Mouse (Mus musculus): ENCODE data around the gene Mrtfb. TPM values are rescaled to one million over a fixed set of nuclear protein-coding genes. Genes with fewer than 3 reads are reported as not detected.

The Mrtfb gene
- polyA plus RNA-seq, 1 experiment from 2014 or later, result 13.1 TPM

DNA sequence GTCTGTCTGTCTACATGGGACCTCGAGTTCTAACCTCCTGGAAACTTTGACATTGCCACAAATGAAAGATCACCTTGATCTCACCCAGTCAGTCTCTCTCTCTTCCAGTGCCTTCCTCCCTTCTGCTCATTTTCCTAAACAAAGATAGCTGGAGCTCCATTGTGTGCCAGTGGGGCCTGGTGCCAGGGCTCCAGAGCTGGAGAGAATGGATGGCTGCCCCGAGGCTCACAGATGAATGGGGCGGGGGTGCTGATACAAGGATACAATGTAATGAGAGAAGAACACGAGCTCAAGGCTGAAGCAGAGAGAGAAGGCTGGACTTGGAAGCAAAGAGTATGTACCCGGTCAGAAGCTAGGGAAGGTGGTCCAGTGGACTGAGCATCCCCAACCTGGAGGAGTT, 189.2 kb downstream of the Mrtfb start:
- H3K9me3 ChIP-seq, result no peaks in the 10 kb centered on the region
- peaks cover 28% of the 10 kb centered on the region for H3K4me1 ChIP-seq
- 70% methylated on average over 5 of the region's 5 CpGs for WGBS
- H3K27me3 ChIP-seq (replicated peaks), result peaks cover 24% of the 10 kb centered on the region; the same call in 1 of the 2 replicates
- H3K4me3 ChIP-seq, result no peak overlapping the region
- H3K36me3 ChIP-seq, result no peaks in the 10 kb centered on the region
- no peak overlapping the region for H3K27ac ChIP-seq (replicated peaks)
- no peak overlapping the region for H3K9ac ChIP-seq
- no peak for ATAC-seq (ENCODE audit: extremely low read depth, insufficient number of reproducible peaks, low FRiP score, low TSS enrichment)
- H3K4me2 ChIP-seq, result no peak overlapping the region

DNA sequence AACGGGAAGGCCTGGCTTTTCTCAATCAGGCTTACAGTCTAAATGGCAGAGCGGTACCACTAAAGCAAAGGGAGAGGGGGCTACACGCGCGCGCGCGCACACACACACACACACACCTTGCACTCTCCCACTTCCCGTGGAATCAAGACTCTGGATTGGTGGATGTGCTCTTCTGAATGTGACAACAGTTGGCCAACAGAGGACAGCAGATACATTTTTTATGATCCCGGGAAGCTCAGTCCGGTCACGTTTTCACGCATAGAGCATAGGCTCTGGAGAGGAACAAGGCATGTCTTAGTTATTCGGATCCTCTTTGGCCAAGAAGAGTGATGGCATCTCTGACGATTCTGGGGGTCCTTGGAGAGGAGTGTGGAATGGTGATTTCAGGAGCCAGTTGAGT, 190.2 kb downstream of the Mrtfb start:
- Histone ChIP-seq H3K4me2 (peak overlapping the region; percentile 94), H3K9ac (peak overlapping the region; percentile 89), H3K27me3 (replicated peaks) (peaks cover 26% of the 10 kb centered on the region; the same call in 1 of the 2 replicates), H3K27ac (replicated peaks) (no peak overlapping the region), H3K36me3 (no peaks in the 10 kb centered on the region), H3K4me3 (peak overlapping the region; percentile 79), H3K9me3 (no peaks in the 10 kb centered on the region), H3K4me1 (peaks cover 28% of the 10 kb centered on the region)
- ATAC-seq (ENCODE audit: extremely low read depth, insufficient number of reproducible peaks, low FRiP score, low TSS enrichment), result no peak
- 16% methylated on average over 15 of the region's 15 CpGs for WGBS

- H3K4me3 ChIP-seq, result peak overlapping the region; percentile 79
- WGBS, result 2% methylated on average over 11 of the region's 11 CpGs
- H3K36me3 ChIP-seq, result no peaks in the 10 kb centered on the region
- H3K9ac ChIP-seq, result peak overlapping the region; percentile 89
- H3K9me3 ChIP-seq, result no peaks in the 10 kb centered on the region
- H3K4me2 ChIP-seq, result peak overlapping the region; percentile 94
- H3K27me3 ChIP-seq (replicated peaks), result peaks cover 26% of the 10 kb centered on the region; the same call in 1 of the 2 replicates
- no peak for ATAC-seq (ENCODE audit: extremely low read depth, insufficient number of reproducible peaks, low FRiP score, low TSS enrichment)
- no peak overlapping the region for H3K27ac ChIP-seq (replicated peaks)
- peaks cover 28% of the 10 kb centered on the region for H3K4me1 ChIP-seq
Measured at GRCm38 (mm10) chr16:13446971-13447283, 190.6 kb downstream of the Mrtfb start.

GRCm38 (mm10) chr16:13447284-13448050, 191.2 kb downstream of the Mrtfb start:
- H3K27me3 ChIP-seq (replicated peaks), result peaks cover 26% of the 10 kb centered on the region; the same call in 1 of the 2 replicates
- H3K27ac ChIP-seq (replicated peaks), result peak overlapping the region; percentile 29
- H3K9me3 ChIP-seq, result no peaks in the 10 kb centered on the region
- ATAC-seq (ENCODE audit: extremely low read depth, insufficient number of reproducible peaks, low FRiP score, low TSS enrichment), result peak; percentile 64
- H3K4me2 ChIP-seq, result peak overlapping the region; percentile 94
- peak overlapping the region; percentile 79 for H3K4me3 ChIP-seq
- H3K9ac ChIP-seq, result peak overlapping the region; percentile 89
- H3K4me1 ChIP-seq, result peaks cover 28% of the 10 kb centered on the region
- WGBS, result under 1% methylated on average over 29 of the region's 43 CpGs
- H3K36me3 ChIP-seq, result no peaks in the 10 kb centered on the region

- Histone ChIP-seq H3K9ac (peak overlapping the region; percentile 89), H3K27ac (replicated peaks) (peak overlapping the region; percentile 29), H3K9me3 (no peaks in the 10 kb centered on the region), H3K27me3 (replicated peaks) (peaks cover 26% of the 10 kb centered on the region; the same call in 1 of the 2 replicates), H3K4me2 (peak overlapping the region; percentile 94), H3K4me1 (peaks cover 28% of the 10 kb centered on the region), H3K4me3 (peak overlapping the region; percentile 79), H3K36me3 (no peaks in the 10 kb centered on the region)
- under 1% methylated on average over 52 of the region's 52 CpGs for WGBS
- ATAC-seq (ENCODE audit: extremely low read depth, insufficient number of reproducible peaks, low FRiP score, low TSS enrichment), result peak; percentile 43; the same call in 1 of the 2 replicates
Measured at GRCm38 (mm10) chr16:13448051-13448705, 191.9 kb downstream of the Mrtfb start.

GRCm38 (mm10) chr16:13448706-13449090, 192.4 kb downstream of the Mrtfb start:
- Histone ChIP-seq H3K4me2 (peak overlapping the region; percentile 94), H3K9me3 (no peaks in the 10 kb centered on the region), H3K36me3 (no peaks in the 10 kb centered on the region), H3K9ac (peak overlapping the region; percentile 89), H3K4me1 (peaks cover 28% of the 10 kb centered on the region), H3K27me3 (replicated peaks) (peaks cover 26% of the 10 kb centered on the region; the same call in 1 of the 2 replicates), H3K4me3 (peak overlapping the region; percentile 79), H3K27ac (replicated peaks) (no peak overlapping the region)
- 21% methylated on average over 8 of the region's 8 CpGs for WGBS
- no peak for ATAC-seq (ENCODE audit: extremely low read depth, insufficient number of reproducible peaks, low FRiP score, low TSS enrichment)

DNA sequence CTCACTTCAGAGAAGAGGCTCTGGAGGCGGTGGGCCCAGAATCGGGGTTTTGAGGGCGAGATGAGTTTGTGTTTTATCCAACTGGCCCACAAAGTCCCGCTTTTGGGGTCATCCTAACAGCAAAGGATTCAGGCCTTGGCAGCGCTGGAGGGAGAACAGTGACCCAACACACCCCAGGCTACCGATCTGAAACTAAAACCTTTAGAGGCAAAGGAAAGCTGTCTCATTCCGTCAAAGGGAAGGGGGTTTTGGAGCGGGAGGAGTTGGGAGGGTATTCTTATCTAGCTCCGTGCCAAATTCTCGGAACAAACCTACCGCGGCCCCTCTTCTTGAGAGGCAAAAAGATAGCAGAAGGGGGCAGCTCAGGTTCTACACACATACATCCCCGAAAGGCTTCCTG, 193.2 kb downstream of the Mrtfb start:
- no peak for ATAC-seq (ENCODE audit: extremely low read depth, insufficient number of reproducible peaks, low FRiP score, low TSS enrichment)
- Histone ChIP-seq H3K4me2 (peak overlapping the region; percentile 94), H3K27ac (replicated peaks) (no peak overlapping the region), H3K27me3 (replicated peaks) (peaks cover 20% of the 10 kb centered on the region; the same call in 1 of the 2 replicates), H3K9ac (peak overlapping the region; percentile 89), H3K4me1 (peaks cover 28% of the 10 kb centered on the region), H3K9me3 (no peaks in the 10 kb centered on the region), H3K4me3 (peak overlapping the region; percentile 79), H3K36me3 (no peaks in the 10 kb centered on the region)
- 17% methylated on average over 13 of the region's 13 CpGs for WGBS

DNA sequence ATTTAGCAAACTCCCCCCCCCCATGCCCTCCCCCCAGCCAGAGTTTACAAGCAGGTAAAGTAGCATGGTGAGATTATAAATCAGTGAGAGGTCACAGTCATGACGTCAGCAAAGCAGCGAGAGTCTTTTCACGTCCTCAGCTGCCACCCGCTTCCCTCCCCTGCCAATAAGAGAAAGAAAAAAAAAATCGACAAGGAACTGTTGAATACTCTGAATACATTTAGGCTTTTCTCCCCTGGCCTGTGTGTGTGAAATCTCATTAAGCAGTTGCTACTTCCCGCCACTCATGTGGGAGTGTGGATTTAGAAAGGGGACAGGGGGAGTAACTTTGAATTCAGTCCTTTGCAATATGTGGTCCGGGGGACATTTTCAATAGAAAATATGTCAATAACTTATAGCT, 194.6 kb downstream of the Mrtfb start:
- WGBS, result 45% methylated on average over 7 of the region's 7 CpGs
- Histone ChIP-seq H3K9ac (no peak overlapping the region), H3K27ac (replicated peaks) (no peak overlapping the region)

GRCm38 (mm10) chr16:13451991-13452390, 195.7 kb downstream of the Mrtfb start:
- H3K4me2 ChIP-seq, result no peak overlapping the region
- no peak overlapping the region; the same call in 1 of the 2 replicates for H3K9ac ChIP-seq
- H3K9me3 ChIP-seq, result no peaks in the 10 kb centered on the region
- peaks cover 21% of the 10 kb centered on the region for H3K4me1 ChIP-seq
- no peaks in the 10 kb centered on the region for H3K36me3 ChIP-seq
- H3K27ac ChIP-seq (replicated peaks), result no peak overlapping the region
- 87% methylated on average over 4 of the region's 4 CpGs for WGBS
- peaks cover 17% of the 10 kb centered on the region; the same call in 1 of the 2 replicates for H3K27me3 ChIP-seq (replicated peaks)
- no peak overlapping the region for H3K4me3 ChIP-seq
- ATAC-seq (ENCODE audit: extremely low read depth, insufficient number of reproducible peaks, low FRiP score, low TSS enrichment), result no peak

More for the DNA sequence above, 194.6 kb downstream of the Mrtfb start:
- Histone ChIP-seq H3K4me1 (peaks cover 28% of the 10 kb centered on the region), H3K4me2 (no peak overlapping the region), H3K9me3 (no peaks in the 10 kb centered on the region), H3K4me3 (no peak overlapping the region), H3K36me3 (no peaks in the 10 kb centered on the region), H3K27me3 (replicated peaks) (peaks cover 17% of the 10 kb centered on the region; the same call in 1 of the 2 replicates)
- ATAC-seq (ENCODE audit: extremely low read depth, insufficient number of reproducible peaks, low FRiP score, low TSS enrichment), result no peak

DNA sequence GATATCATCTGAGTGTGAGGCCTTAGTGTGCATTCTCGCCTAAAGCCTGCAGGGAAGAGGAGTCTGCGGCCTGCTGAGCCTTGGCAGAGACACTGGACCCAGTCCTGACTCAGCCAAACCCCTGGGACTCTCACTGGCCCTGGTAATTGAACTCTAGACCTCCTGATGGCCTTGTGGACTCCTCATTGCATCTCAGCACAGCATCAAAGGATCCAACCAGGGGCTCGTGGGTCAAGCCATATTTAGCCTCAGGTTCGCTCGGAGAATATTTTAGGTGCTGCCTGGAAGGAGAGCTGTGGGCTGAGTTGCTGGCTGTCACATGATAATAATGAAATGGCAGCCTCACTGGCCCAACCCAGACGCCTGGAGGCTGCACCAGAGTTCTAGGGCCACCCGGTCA, 196.4 kb downstream of the Mrtfb start:
- ATAC-seq (ENCODE audit: extremely low read depth, insufficient number of reproducible peaks, low FRiP score, low TSS enrichment), result no peak
- no peak overlapping the region for H3K4me3 ChIP-seq
- H3K27me3 ChIP-seq (replicated peaks), result peaks cover 17% of the 10 kb centered on the region; the same call in 1 of the 2 replicates
- no peak overlapping the region for H3K27ac ChIP-seq (replicated peaks)
- 76% methylated on average over 7 of the region's 7 CpGs for WGBS
- no peaks in the 10 kb centered on the region for H3K36me3 ChIP-seq
- peaks cover 21% of the 10 kb centered on the region for H3K4me1 ChIP-seq
- H3K9ac ChIP-seq, result no peak overlapping the region
- no peak overlapping the region for H3K4me2 ChIP-seq
- H3K9me3 ChIP-seq, result no peaks in the 10 kb centered on the region

- no peak overlapping the region for H3K27ac ChIP-seq (replicated peaks)
- peaks cover 15% of the 10 kb centered on the region; the same call in 1 of the 2 replicates for H3K27me3 ChIP-seq (replicated peaks)
- no peak overlapping the region for H3K9ac ChIP-seq
- peaks cover 13% of the 10 kb centered on the region for H3K4me1 ChIP-seq
- H3K4me3 ChIP-seq, result no peak overlapping the region
- H3K9me3 ChIP-seq, result no peaks in the 10 kb centered on the region
- 55% methylated on average over 10 of the region's 10 CpGs for WGBS
- H3K36me3 ChIP-seq, result no peaks in the 10 kb centered on the region
- ATAC-seq (ENCODE audit: extremely low read depth, insufficient number of reproducible peaks, low FRiP score, low TSS enrichment), result no peak
- no peak overlapping the region for H3K4me2 ChIP-seq
Measured at GRCm38 (mm10) chr16:13454026-13454600, 197.8 kb downstream of the Mrtfb start.

All from heart, embryonic 13.5 days (tissue).